Comparison of ENCODE assay signal across 8 mouse cellular contexts in the genomic region with DNA sequence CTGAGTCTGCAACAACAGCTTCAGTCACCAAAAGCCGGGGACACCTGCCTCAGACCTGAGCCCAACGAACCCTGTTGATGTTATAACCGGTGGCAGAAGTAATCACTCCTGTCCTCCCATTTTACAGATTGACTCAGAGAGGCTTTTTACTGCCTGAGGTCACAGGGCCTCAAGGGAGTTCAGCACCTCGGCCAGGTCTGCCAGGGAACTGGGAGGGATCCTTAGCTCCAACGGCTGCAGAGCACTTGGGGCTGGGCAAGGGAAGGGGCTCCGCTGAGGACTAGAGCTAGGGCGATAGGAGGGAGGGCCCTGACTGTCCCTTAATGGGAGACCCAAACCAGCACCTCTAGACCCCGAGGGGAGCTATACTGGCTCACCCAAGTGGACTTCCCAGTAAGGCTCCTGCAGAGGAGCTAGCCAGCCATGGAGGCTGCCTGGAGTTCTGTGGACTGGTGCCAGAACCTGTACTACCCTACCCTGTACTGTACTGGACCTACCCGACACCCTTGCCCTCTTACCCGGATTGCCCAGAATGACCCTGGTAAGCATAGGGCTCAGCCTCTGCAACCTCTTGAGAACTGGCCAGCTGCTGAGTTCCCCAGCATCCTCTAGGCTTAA. TPM values are rescaled to one million over a fixed set of nuclear protein-coding genes. Genes with fewer than 3 reads are reported as not detected.
DNase-seq lines count a peak whose midpoint lies in the region; ATAC-seq and TF ChIP-seq lines count a peak whose summit lies in the region.

No protein-coding gene starts in this region.

- no peak for TF ChIP-seq POLR2A in bone marrow macrophage, adult 2 months (IDR thresholded peaks at IDR 0.05; ENCODE audit: borderline replicate concordance, low read depth, low read length)

- intact Hi-C loops in left cerebral cortex, postnatal 10 days (cut with DNase I): no loop called here
- intact Hi-C loops in left cerebral cortex, postnatal 25 days (cut with DNase I): no loop called here

- H3K27me3 ChIP-seq in kidney, embryonic 14.5 days (ENCODE audit: control insufficient read depth, insufficient read depth, low read length): no peaks in the 10 kb centered on the region
- peaks cover 19% of the 10 kb centered on the region for H3K27me3 ChIP-seq in hindbrain, embryonic 15.5 days
- peaks cover 27% of the 10 kb centered on the region for H3K27me3 ChIP-seq in midbrain, embryonic 16.5 days (ENCODE audit: control insufficient read depth, insufficient read depth, low read depth, low read length)

- H3K27ac ChIP-seq in kidney, embryonic 14.5 days (ENCODE audit: low read depth, low read length): peak overlapping the region; percentile 94; the same call in 1 of the 2 replicates
- H3K27ac ChIP-seq in bone marrow macrophage, adult 2 months (ENCODE audit: insufficient read depth, low read depth, low read length): no peak overlapping the region
- H3K27ac ChIP-seq in hindbrain, embryonic 15.5 days (replicated peaks): no peak overlapping the region
- no peak overlapping the region; the same call in 1 of the 2 replicates for H3K27ac ChIP-seq in midbrain, embryonic 16.5 days (ENCODE audit: low read length)

- peaks cover 41% of the 10 kb centered on the region for H3K4me1 ChIP-seq in kidney, embryonic 14.5 days (ENCODE audit: control insufficient read depth, insufficient read depth, low read length)
- peaks cover 41% of the 10 kb centered on the region for H3K4me1 ChIP-seq in bone marrow macrophage, adult 2 months (ENCODE audit: control insufficient read depth, insufficient read depth, low read length)
- peaks cover 57% of the 10 kb centered on the region for H3K4me1 ChIP-seq in hindbrain, embryonic 15.5 days (replicated peaks)
- H3K4me1 ChIP-seq in midbrain, embryonic 16.5 days (ENCODE audit: control insufficient read depth, insufficient read depth, low read length): peaks cover 14% of the 10 kb centered on the region; the same call in 1 of the 2 replicates

- ATAC-seq in kidney, embryonic 14.5 days (ENCODE audit: low FRiP score, low TSS enrichment): no peak; the same call in 1 of the 2 replicates
- no peak for ATAC-seq in hindbrain, embryonic 15.5 days (ENCODE audit: low FRiP score, low read depth)
- ATAC-seq in midbrain, embryonic 16.5 days: peak; percentile 9; the same call in 1 of the 2 replicates

- peak overlapping the region; percentile 93 for H3K4me2 ChIP-seq in kidney, embryonic 14.5 days (replicated peaks; ENCODE audit: low read depth, low read length)
- H3K4me2 ChIP-seq in hindbrain, embryonic 15.5 days: peak overlapping the region; percentile 98
- peak overlapping the region; percentile 94 for H3K4me2 ChIP-seq in midbrain, embryonic 16.5 days (ENCODE audit: low read length)

- no peak for TF ChIP-seq CTCF in bone marrow macrophage, adult 2 months (IDR thresholded peaks at IDR 0.05; ENCODE audit: low read depth, low read length)

- H3K9ac ChIP-seq in kidney, embryonic 14.5 days (ENCODE audit: low read depth, low read length): peak overlapping the region; percentile 95
- H3K9ac ChIP-seq in hindbrain, embryonic 15.5 days: peak overlapping the region; percentile 75; the same call in 1 of the 2 replicates
- H3K9ac ChIP-seq in midbrain, embryonic 16.5 days (ENCODE audit: low read depth, low read length): peak overlapping the region; percentile 69; the same call in 1 of the 2 replicates

- no peak for DNase-seq in kidney, postnatal 10 days
- DNase-seq in retina, postnatal 1 day: no peak
- no peak for DNase-seq in left cerebral cortex, postnatal 10 days (ENCODE audit: extremely low spot score in 1 of 2, low spot score in 2 of 2)
- DNase-seq in left cerebral cortex, postnatal 25 days (ENCODE audit: low spot score in 2 of 2): no peak

- H3K36me3 ChIP-seq in kidney, embryonic 14.5 days (ENCODE audit: control insufficient read depth, insufficient read depth, low read length): 0 out of 2 replicates have a peak, but pooled peaks cover 3% of the 10 kb centered on the region
- no peaks in the 10 kb centered on the region for H3K36me3 ChIP-seq in hindbrain, embryonic 15.5 days
- no peaks in the 10 kb centered on the region for H3K36me3 ChIP-seq in midbrain, embryonic 16.5 days (ENCODE audit: control insufficient read depth, insufficient read depth, low read length)

- no peaks in the 10 kb centered on the region for H3K9me3 ChIP-seq in kidney, embryonic 14.5 days (ENCODE audit: control insufficient read depth, low read length)
- H3K9me3 ChIP-seq in hindbrain, embryonic 15.5 days: no peaks in the 10 kb centered on the region
- H3K9me3 ChIP-seq in midbrain, embryonic 16.5 days (replicated peaks; ENCODE audit: control insufficient read depth, low read length, poor library complexity, severe bottlenecking): no peaks in the 10 kb centered on the region

- WGBS in kidney, embryonic 14.5 days: 27% methylated on average over 10 of the region's 10 CpGs
- WGBS in hindbrain, embryonic 15.5 days: 41% methylated on average over 10 of the region's 10 CpGs
- 39% methylated on average over 10 of the region's 10 CpGs for WGBS in midbrain, embryonic 16.5 days

- H3K4me3 ChIP-seq in kidney, embryonic 14.5 days (ENCODE audit: low read length): peak overlapping the region; percentile 94
- H3K4me3 ChIP-seq in bone marrow macrophage, adult 2 months (ENCODE audit: insufficient read depth, low read length): peak overlapping the region; percentile 72
- H3K4me3 ChIP-seq in hindbrain, embryonic 15.5 days: peak overlapping the region; percentile 69
- peak overlapping the region; percentile 65 for H3K4me3 ChIP-seq in midbrain, embryonic 16.5 days (ENCODE audit: low read depth, low read length)

RNA-seq across cellular contexts. Expression of gene Rhbdf1, which starts 1.4 kb away (rescaled TPM):
- 28.0 and 39.5 TPM in 2 replicates for polyA plus RNA-seq in kidney, embryonic 14.5 days (2014; fragmentation: Nextera tagmentation; extraction: Ambion mirVana)
- 3.4 and 4.7 TPM in 2 replicates for polyA plus RNA-seq in bone marrow macrophage, adult 2 months (2012; ENCODE audit: insufficient read depth, insufficient read length, missing spikeins)
- polyA plus RNA-seq in hindbrain, embryonic 15.5 days (2015; fragmentation: Nextera tagmentation; extraction: Ambion mirVana): 24.8 and 29.2 TPM in 2 replicates
- 18.5 and 24.0 TPM in 2 replicates for polyA plus RNA-seq in midbrain, embryonic 16.5 days (2015; fragmentation: Nextera tagmentation; extraction: Ambion mirVana)
- 10 to 100 TPM; 16.4 to 21.8 TPM for total RNA-seq in left cerebral cortex, postnatal 10 days (2021)
- 10 to 100 TPM; 13.5 to 15.7 TPM for total RNA-seq in left cerebral cortex, postnatal 25 days (2021)

RNA-seq across cellular contexts. Expression of gene Mpg, which starts 5.6 kb away (rescaled TPM):
- polyA plus RNA-seq in kidney, embryonic 14.5 days (2014; fragmentation: Nextera tagmentation; extraction: Ambion mirVana): 35.6 and 39.8 TPM in 2 replicates
- polyA plus RNA-seq in bone marrow macrophage, adult 2 months (2012; ENCODE audit: insufficient read depth, insufficient read length, missing spikeins): 13.8 and 15.3 TPM in 2 replicates
- 34.7 and 36.9 TPM in 2 replicates for polyA plus RNA-seq in hindbrain, embryonic 15.5 days (2015; fragmentation: Nextera tagmentation; extraction: Ambion mirVana)
- 36.1 and 41.7 TPM in 2 replicates for polyA plus RNA-seq in midbrain, embryonic 16.5 days (2015; fragmentation: Nextera tagmentation; extraction: Ambion mirVana)
- total RNA-seq in left cerebral cortex, postnatal 10 days (2021): 10 to 100 TPM; 18.7 to 19.8 TPM
- total RNA-seq in left cerebral cortex, postnatal 25 days (2021): 10 to 100 TPM; 20.0 to 20.8 TPM

RNA-seq across cellular contexts. Expression of gene Snrnp25, which starts 15.5 kb away (rescaled TPM):
- 71.7 and 90.6 TPM in 2 replicates for polyA plus RNA-seq in kidney, embryonic 14.5 days (2014; fragmentation: Nextera tagmentation; extraction: Ambion mirVana)
- 29.6 and 40.2 TPM in 2 replicates for polyA plus RNA-seq in bone marrow macrophage, adult 2 months (2012; ENCODE audit: insufficient read depth, insufficient read length, missing spikeins)
- 49.5 and 50.4 TPM in 2 replicates for polyA plus RNA-seq in hindbrain, embryonic 15.5 days (2015; fragmentation: Nextera tagmentation; extraction: Ambion mirVana)
- polyA plus RNA-seq in midbrain, embryonic 16.5 days (2015; fragmentation: Nextera tagmentation; extraction: Ambion mirVana): 37.2 and 41.2 TPM in 2 replicates
- total RNA-seq in left cerebral cortex, postnatal 10 days (2021): 10 to 100 TPM; 25.9 to 28.4 TPM
- total RNA-seq in left cerebral cortex, postnatal 25 days (2021): 10 to 100 TPM; 23.7 to 23.9 TPM

RNA-seq across cellular contexts. Expression of gene Il9r, which starts 20.6 kb away (rescaled TPM):
- not detected in 2 replicates for polyA plus RNA-seq in kidney, embryonic 14.5 days (2014; fragmentation: Nextera tagmentation; extraction: Ambion mirVana)
- not detected in 2 replicates for polyA plus RNA-seq in bone marrow macrophage, adult 2 months (2012; ENCODE audit: insufficient read depth, insufficient read length, missing spikeins)
- not detected in 2 replicates for polyA plus RNA-seq in hindbrain, embryonic 15.5 days (2015; fragmentation: Nextera tagmentation; extraction: Ambion mirVana)
- not detected in 2 replicates for polyA plus RNA-seq in midbrain, embryonic 16.5 days (2015; fragmentation: Nextera tagmentation; extraction: Ambion mirVana)
- total RNA-seq in left cerebral cortex, postnatal 10 days (2021): not detected
- total RNA-seq in left cerebral cortex, postnatal 25 days (2021): not detected

RNA-seq across cellular contexts. Expression of gene Nprl3, which starts 46.8 kb away (rescaled TPM):
- polyA plus RNA-seq in kidney, embryonic 14.5 days (2014; fragmentation: Nextera tagmentation; extraction: Ambion mirVana): 27.5 and 45.5 TPM in 2 replicates
- 14.2 and 18.5 TPM in 2 replicates for polyA plus RNA-seq in bone marrow macrophage, adult 2 months (2012; ENCODE audit: insufficient read depth, insufficient read length, missing spikeins)
- 33.5 and 43.9 TPM in 2 replicates for polyA plus RNA-seq in hindbrain, embryonic 15.5 days (2015; fragmentation: Nextera tagmentation; extraction: Ambion mirVana)
- polyA plus RNA-seq in midbrain, embryonic 16.5 days (2015; fragmentation: Nextera tagmentation; extraction: Ambion mirVana): 45.3 and 52.4 TPM in 2 replicates
- 10 to 100 TPM; 55.9 to 60.0 TPM for total RNA-seq in left cerebral cortex, postnatal 10 days (2021)
- total RNA-seq in left cerebral cortex, postnatal 25 days (2021): 10 to 100 TPM; 42.5 to 50.0 TPM
